Mouse (Mus musculus) MEL (cell line): Measurements from ENCODE around the gene Rspo4.

ENCODE experiments used
- CTCF ChIP-seq, 3 experiments: IDR thresholded peaks in 2 of 3; conservative IDR thresholded peaks in 1 of 3; 2 replicates each; pipeline ENCODE4 v1.5.1; 2011 to 2012; ENCODE audit warnings: low read length in 3 of 3, low read depth in 2 of 3, mild to moderate bottlenecking in 2 of 3, improper control_type of control experiment in 1 of 3, inconsistent platforms in 1 of 3, mixed read lengths in 1 of 3, moderate library complexity in 1 of 3; ENCODE audit not compliant: control insufficient read depth in 1 of 3, insufficient read depth in 1 of 3, poor library complexity in 1 of 3, severe bottlenecking in 1 of 3
- EP300 ChIP-seq, 2 experiments: IDR thresholded peaks; 2 replicates each; pipeline ENCODE4 v1.6.1; 2011; ENCODE audit warnings: improper control_type of control experiment in 2 of 2, low read length in 2 of 2, low read depth in 1 of 2, mild to moderate bottlenecking in 1 of 2
- ETS1 ChIP-seq: IDR thresholded peaks from 2 replicates; pipeline ENCODE4 v1.6.1; 2012; ENCODE audit warnings: low read depth, mild to moderate bottlenecking, inconsistent platforms, low read length, improper control_type of control experiment, moderate library complexity
- HCFC1 ChIP-seq: IDR thresholded peaks from 2 replicates; pipeline ENCODE4 v1.6.1; 2012; ENCODE audit warnings: low read depth, mild to moderate bottlenecking, inconsistent platforms, low read length, improper control_type of control experiment, moderate library complexity
- JUND ChIP-seq: IDR thresholded peaks from 2 replicates; pipeline ENCODE4 v1.6.1; 2011; ENCODE audit warnings: low read depth, mild to moderate bottlenecking, improper control_type of control experiment, low read length
- KAT2A ChIP-seq: conservative IDR thresholded peaks from 2 replicates; pipeline ENCODE4 v1.6.1; 2012; ENCODE audit warnings: low read depth, low read length, improper control_type of control experiment, inconsistent platforms
- SIN3A ChIP-seq: IDR thresholded peaks from 2 replicates; pipeline ENCODE4 v1.6.1; 2012; ENCODE audit warnings: low read length, improper control_type of control experiment, inconsistent platforms
- USF1 ChIP-seq: IDR thresholded peaks from 2 replicates; pipeline ENCODE4 v1.6.1; 2014; ENCODE audit warnings: low read depth, mild to moderate bottlenecking, inconsistent platforms, low read length, improper control_type of control experiment, moderate library complexity

DNA sequence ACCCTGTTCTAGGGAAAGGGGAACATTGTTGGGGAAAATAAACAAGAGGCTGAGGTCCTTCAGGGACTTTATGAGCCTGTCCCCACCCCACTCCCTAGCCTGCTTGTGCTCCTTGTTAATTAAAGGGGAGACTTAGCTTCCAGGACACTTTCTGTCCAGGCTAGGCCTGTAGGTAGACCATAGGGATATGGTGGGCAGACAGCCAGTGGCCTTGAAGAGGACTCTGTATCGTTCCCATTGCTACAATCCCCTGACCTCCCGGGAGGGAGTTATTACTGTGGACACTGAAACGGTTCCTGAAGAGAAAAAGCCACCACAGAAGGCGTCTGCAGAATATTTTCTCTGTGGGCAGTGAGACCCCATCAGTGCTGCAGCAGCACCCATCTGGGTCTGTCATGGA, 27.1 kb upstream of the Rspo4 start:
- TF ChIP-seq EP300 (IDR thresholded peaks at IDR 0.05; ENCODE audit: low read depth in 1 of 2, low read length in 2 of 2) (no peak), ETS1 (no peak), SIN3A (no peak), CTCF (IDR thresholded peaks at IDR 0.05 in 2 of 3, conservative IDR thresholded peaks at IDR 0.05 in 1 of 3; ENCODE audit: control insufficient read depth in 1 of 3, insufficient read depth in 1 of 3, low read depth in 2 of 3, low read length in 3 of 3, poor library complexity in 1 of 3, severe bottlenecking in 1 of 3) (no peak), USF1 (no peak), KAT2A (no peak), JUND (no peak), HCFC1 (no peak)
